In the genomic region with DNA sequence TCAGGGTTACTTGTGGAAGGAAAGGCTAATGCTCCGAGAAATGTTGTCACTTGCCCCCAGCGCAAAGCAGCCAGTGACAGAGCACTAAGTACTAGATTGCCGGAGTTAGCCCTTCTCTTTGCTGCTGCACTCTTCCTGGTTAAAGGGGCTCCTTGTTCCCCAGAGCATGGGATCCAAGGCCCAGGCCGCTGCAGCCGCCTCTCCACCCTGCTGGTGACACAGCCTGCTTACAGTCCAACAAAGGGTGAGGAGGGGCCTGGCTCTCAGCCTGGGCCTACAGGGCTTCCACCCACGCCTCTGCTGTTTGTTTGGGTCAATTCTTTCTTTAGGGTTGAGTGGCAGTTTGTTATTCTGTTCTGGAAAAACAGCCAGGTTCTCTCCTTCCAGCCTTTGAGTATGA, we compare ENCODE assay signal across 9 mouse cellular contexts. TPM values are rescaled to one million over a fixed set of nuclear protein-coding genes. Genes with fewer than 3 reads are reported as not detected.
DNase-seq lines count a peak whose midpoint lies in the region.
"Had no signal": no experiment of that assay in that cellular context is flagged by ENCODE, and none has a peak within 500 bp of the region (broad histone marks: within the 10 kb centered on the region; RNA-seq: fewer than 3 reads in every experiment).

No protein-coding gene starts in this region.

- H3K4me1 ChIP-seq in midbrain, embryonic 10.5 days, result peaks cover 17% of the 10 kb centered on the region

- WGBS in midbrain, embryonic 10.5 days, result 46% methylated on average over 6 of the region's 6 CpGs

- no peak overlapping the region for H3K4me3 ChIP-seq in midbrain, embryonic 10.5 days
- H3K4me3 ChIP-seq: megakaryocyte, embryonic 14.5 days had no signal

- peak; percentile 28 to 34 for DNase-seq in left cerebral cortex, adult 18-20 months (ENCODE audit: low spot score in 2 of 2)
- no peak for DNase-seq in left cerebral cortex, adult 11 months (ENCODE audit: low spot score)
- DNase-seq in cerebellum, adult 18-20 months, result peak; percentile 30 to 45
- DNase-seq in gastrocnemius, postnatal 25 days, result peak; percentile 66
- peak; percentile 62 for DNase-seq in kidney, postnatal 10 days
- no peak for DNase-seq in midbrain, embryonic 10.5 days (ENCODE audit: low spot score)
- DNase-seq in urinary bladder, postnatal 4 days (ENCODE audit: low spot score in 2 of 2), result peak; percentile 51 to 64
- no peak for DNase-seq in spleen, postnatal 4 days (ENCODE audit: low spot score in 2 of 2)

- H3K27me3 ChIP-seq in midbrain, embryonic 10.5 days (ENCODE audit: low read depth, poor library complexity, severe bottlenecking), result no peaks in the 10 kb centered on the region

- H3K27ac ChIP-seq in midbrain, embryonic 10.5 days (replicated peaks), result peak overlapping the region; percentile 60

- H3K9me3 ChIP-seq in midbrain, embryonic 10.5 days (replicated peaks), result no peaks in the 10 kb centered on the region
- H3K9me3 ChIP-seq: megakaryocyte, embryonic 14.5 days had no signal

- H3K36me3 ChIP-seq in midbrain, embryonic 10.5 days, result peaks cover 61% of the 10 kb centered on the region

RNA-seq across cellular contexts. Expression of a gene that starts 44.9 kb away (rescaled TPM):
- total RNA-seq in left cerebral cortex, adult 18-20 months (2021), result 10 to 100 TPM; 40.6 to 41.3 TPM
- total RNA-seq in gastrocnemius, postnatal 25 days (2021), result 1 to 10 TPM; 7.6 to 8.5 TPM
- polyA plus RNA-seq in midbrain, embryonic 10.5 days (2016; fragmentation: Nextera tagmentation; extraction: Ambion mirVana), result 26.3 and 27.1 TPM in 2 replicates

RNA-seq across cellular contexts. Expression of a gene that starts 45.4 kb away (rescaled TPM):
- 10 to 100 TPM; 31.9 to 37.2 TPM for total RNA-seq in left cerebral cortex, adult 18-20 months (2021)
- 10 to 100 TPM; 15.3 to 20.4 TPM for total RNA-seq in gastrocnemius, postnatal 25 days (2021)
- 513 and 531 TPM in 2 replicates for polyA plus RNA-seq in midbrain, embryonic 10.5 days (2016; fragmentation: Nextera tagmentation; extraction: Ambion mirVana)

Comparison
In these comparisons a context has a peak if more than half of its experiments do, and no peak if none do; other contexts are left out.
1. DNase-seq: peak in left cerebral cortex, adult 18-20 months (2 of 2), cerebellum, adult 18-20 months (2 of 2), gastrocnemius, postnatal 25 days (single experiment), kidney, postnatal 10 days (single experiment) and urinary bladder, postnatal 4 days (2 of 2); none in left cerebral cortex, adult 11 months (single experiment), midbrain, embryonic 10.5 days (single experiment) and spleen, postnatal 4 days (0 of 2).
2. RNA of a gene that starts 44.9 kb away (total RNA-seq): 40.6 to 41.3 TPM in left cerebral cortex, adult 18-20 months; 7.6 to 8.5 TPM in gastrocnemius, postnatal 25 days; every median in the first group is over 4 times any median in the second.